Mouse (Mus musculus) bone marrow macrophage, adult 2 months (primary cell): ENCODE data around the gene Lmod1.

Experiments used
- CTCF ChIP-seq: IDR thresholded peaks from 2 replicates; pipeline ENCODE4 v1.5.1; 2012; ENCODE audit warnings: low read depth, mild to moderate bottlenecking, low read length, moderate library complexity
- POLR2A ChIP-seq: IDR thresholded peaks from 2 replicates; pipeline ENCODE4 v1.6.1; 2012; ENCODE audit warnings: mild to moderate bottlenecking, low read depth, low read length, borderline replicate concordance

DNA sequence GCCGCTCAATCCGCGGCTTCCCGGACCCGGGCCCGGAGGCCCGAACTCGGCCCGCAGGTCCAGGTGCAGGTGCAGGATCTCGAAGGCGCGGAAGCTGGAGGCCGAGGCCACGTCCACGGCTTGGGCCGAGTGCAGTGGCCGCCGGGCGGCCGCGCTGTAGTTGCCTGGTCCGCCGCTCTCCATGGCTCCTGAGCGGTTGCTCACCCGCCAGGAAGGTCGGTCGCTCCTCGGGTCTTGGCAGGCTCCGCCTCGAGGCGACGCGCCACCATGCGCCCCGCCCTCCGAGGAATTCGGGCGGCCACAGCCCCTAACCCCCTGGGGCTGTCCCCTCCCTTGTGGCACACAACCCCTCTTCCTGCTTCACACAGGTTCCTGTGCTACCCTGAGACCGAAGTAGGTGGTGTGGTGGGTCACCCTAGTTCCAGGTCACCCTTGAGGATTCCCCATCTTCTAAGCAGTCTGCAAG is 40.7 kb upstream of the Lmod1 start, which contains the start of gene Rnpep:
- TF ChIP-seq CTCF (no peak), POLR2A (peak; percentile 80; the same call in 1 of the 2 replicates)
